Mouse (Mus musculus) forebrain, embryonic 14.5 days (tissue): Measurements from ENCODE around the gene Serp1. TPM values are rescaled to one million over a fixed set of nuclear protein-coding genes. Genes with fewer than 3 reads are reported as not detected.

Source experiments
- polyA plus RNA-seq: library from polyadenylated mRNA; unstranded; fragments of >200 nt; fragmentation: Nextera tagmentation; extraction: Ambion mirVana; gene quantifications from 2 replicates; pipeline ENCODE4 v1.2.1, GENCODE M21; 2014

Gene Serp1
- polyA plus RNA-seq, 1 experiment from 2014 or later, result 95.1 TPM

Other genes with a start within 250 kb of the Serp1 start
- 9.2 and 9.7 TPM in 2 replicates for gene Tsc22d2, start 111.2 kb downstream of the Serp1 start, polyA plus RNA-seq
- gene Eif2a, start 71 bp downstream of the Serp1 start, polyA plus RNA-seq, result 54.9 and 56.0 TPM in 2 replicates
- gene Selenot, start 50.7 kb upstream of the Serp1 start, polyA plus RNA-seq, result 25.7 and 30.3 TPM in 2 replicates
- gene Erich6, start 111.3 kb upstream of the Serp1 start, polyA plus RNA-seq, result 0.10 and 0.13 TPM in 2 replicates
- 6.9 and 7.6 TPM in 2 replicates for gene Siah2, start 166.5 kb upstream of the Serp1 start, polyA plus RNA-seq